Mouse (Mus musculus) megakaryocyte, embryonic 14.5 days (primary cell): Measurements from ENCODE around the gene Cnot8.

Experiments used
- FLI1 ChIP-seq: IDR thresholded peaks from 2 replicates; pipeline ENCODE4 v1.6.1; 2012; ENCODE audit warnings: low read length, inconsistent platforms, mixed read lengths
- GATA1 ChIP-seq: IDR thresholded peaks from 3 replicates; pipeline ENCODE4 v1.6.1; 2012; ENCODE audit warnings: mixed read lengths, low read length, inconsistent platforms, borderline replicate concordance

- TF ChIP-seq GATA1 (no peak), FLI1 (no peak)
Measured at GRCm38 (mm10) chr11:58156871-58157270, 52.9 kb downstream of the Cnot8 start.
